Mouse (Mus musculus) intestine, postnatal 0 days (tissue): ENCODE measurements around the gene Extl2. TPM values are rescaled to one million over a fixed set of nuclear protein-coding genes. Genes with fewer than 3 reads are reported as not detected.

Experiments
- ATAC-seq: fragments of 200-750 bp; cut with Nextera tagmentation; 2 replicates; pipeline ENCODE4 v1.8.0; 2017; ENCODE audit warnings: mild to moderate bottlenecking, moderate TSS enrichment, moderate library complexity
- H3K27ac ChIP-seq: fragments of 300-500 bp; sonication (generic); 2 replicates; pipeline ENCODE4 v1.5.1; 2014; ENCODE audit warnings: mild to moderate bottlenecking, low read depth, low read length, moderate library complexity
- H3K27me3 ChIP-seq: fragments of 300-500 bp; sonication (generic); replicated peaks from 2 replicates; pipeline ENCODE4 v1.6.1; 2014; ENCODE audit warnings: low read length, mixed read lengths; ENCODE audit not compliant: control insufficient read depth, insufficient read depth
- H3K36me3 ChIP-seq: fragments of 300-500 bp; sonication (generic); 2 replicates; pipeline ENCODE4 v1.6.1; 2014; ENCODE audit warnings: mild to moderate bottlenecking, moderate library complexity; ENCODE audit not compliant: control insufficient read depth, insufficient read depth
- H3K4me1 ChIP-seq: fragments of 300-500 bp; sonication (generic); replicated peaks from 2 replicates; pipeline ENCODE4 v1.6.1; 2014; ENCODE audit warnings: antibody characterized with exemption, low read length, mixed read lengths; ENCODE audit not compliant: control insufficient read depth, insufficient read depth
- H3K4me2 ChIP-seq: fragments of 300-500 bp; sonication (generic); replicated peaks from 2 replicates; pipeline ENCODE4 v1.6.1; 2014; ENCODE audit warnings: low read depth, mild to moderate bottlenecking, moderate library complexity
- H3K4me3 ChIP-seq: fragments of 300-500 bp; sonication (generic); 2 replicates; pipeline ENCODE4 v1.5.1; 2014; ENCODE audit warnings: low read depth, low read length
- H3K9ac ChIP-seq: fragments of 300-500 bp; sonication (generic); 2 replicates; pipeline ENCODE4 v1.6.1; 2014; ENCODE audit warnings: mild to moderate bottlenecking, low read depth, low read length
- H3K9me3 ChIP-seq: fragments of 300-500 bp; sonication (generic); 2 replicates; pipeline ENCODE4 v1.6.1; 2016; ENCODE audit warnings: mixed run types; ENCODE audit not compliant: control insufficient read depth
- CTCF ChIP-seq: sonication (generic); IDR thresholded peaks from 2 replicates; pipeline ENCODE4 v1.5.1; 2016; ENCODE audit warnings: low read depth, mild to moderate bottlenecking, control low read depth, antibody characterized with exemption, moderate library complexity
- WGBS: fragments of 180-500 bp; shearing (Covaris S2); extraction: QIAGEN DNeasy Blood & Tissue Kit; methylation state at CpG from one replicate; pipeline ENCODE4 v1.1.7; 2014; 5-methylcytosine and 5-hydroxymethylcytosine counted together
- polyA plus RNA-seq: library from polyadenylated mRNA; unstranded; fragments of >200 nt; fragmentation: Nextera tagmentation; extraction: Ambion mirVana; gene quantifications from 2 replicates; pipeline ENCODE4 v1.2.1, GENCODE M21; 2015

Gene Extl2
- polyA plus RNA-seq, 1 experiment from 2014 or later: 10.2 TPM

DNA sequence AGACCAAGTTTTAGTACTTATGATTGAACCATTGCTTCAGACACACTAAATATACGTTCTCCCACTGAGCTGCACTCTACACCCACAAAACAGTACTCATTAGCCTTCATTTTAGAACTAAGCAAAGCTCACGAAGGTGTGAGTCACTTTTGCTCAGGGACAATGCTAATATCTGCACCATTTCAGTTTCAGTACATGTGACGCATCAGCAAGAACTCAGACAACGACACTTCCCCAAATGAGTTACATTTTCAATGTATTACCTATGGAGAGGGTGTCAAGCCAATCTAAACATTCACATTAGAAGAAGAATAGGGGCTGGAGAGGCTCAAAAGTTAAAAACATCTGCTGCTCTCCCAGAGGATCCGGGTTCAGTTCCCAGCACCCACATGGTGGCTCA lies 10.3 kb upstream of the Extl2 start:
- ATAC-seq: no peak
- peaks cover 36% of the 10 kb centered on the region for H3K36me3 ChIP-seq
- TF ChIP-seq CTCF: no peak
- H3K9me3 ChIP-seq: no peaks in the 10 kb centered on the region
- no peak overlapping the region for H3K9ac ChIP-seq
- H3K4me2 ChIP-seq: no peak overlapping the region
- H3K27me3 ChIP-seq: no peaks in the 10 kb centered on the region
- no peak overlapping the region for H3K27ac ChIP-seq
- 81% methylated on average over 5 of the region's 5 CpGs for WGBS
- no peaks in the 10 kb centered on the region for H3K4me1 ChIP-seq
- no peak overlapping the region for H3K4me3 ChIP-seq

DNA sequence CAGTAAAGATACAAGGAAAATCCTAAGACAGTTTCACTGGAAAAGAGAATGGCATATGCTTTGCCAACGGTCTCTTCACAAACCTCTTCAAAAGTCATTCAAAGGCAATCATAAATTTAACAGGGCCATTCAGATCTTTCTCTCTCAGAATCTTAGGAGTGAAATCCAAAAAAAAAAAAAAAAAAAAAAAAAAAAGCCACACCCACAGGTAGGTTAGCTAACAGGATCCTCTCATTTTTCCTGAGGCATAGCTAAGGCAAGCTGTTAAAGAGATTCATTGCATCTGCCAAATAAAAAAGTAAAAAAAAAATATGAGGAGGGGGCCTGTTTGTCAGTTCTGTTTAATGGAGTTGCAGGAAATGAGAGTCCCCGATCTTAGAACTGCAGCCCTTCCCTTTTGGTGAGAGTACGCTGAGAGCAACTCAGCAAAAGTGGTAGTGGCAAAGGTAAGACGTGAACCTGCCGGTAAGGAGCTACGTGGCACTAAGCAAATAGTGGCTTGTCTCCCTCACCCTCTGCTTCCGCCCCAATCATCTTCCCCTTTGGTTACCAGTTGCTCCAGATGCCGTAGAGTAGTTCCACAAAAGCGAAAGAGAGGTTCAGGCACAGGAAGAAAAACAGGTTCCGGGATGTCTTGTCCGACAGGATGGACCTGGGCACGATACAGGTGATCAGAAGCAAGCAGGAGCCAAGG lies 831 bp upstream of the Extl2 start:
- 3% methylated on average over 12 of the region's 12 CpGs for WGBS
- TF ChIP-seq CTCF: no peak

DNA sequence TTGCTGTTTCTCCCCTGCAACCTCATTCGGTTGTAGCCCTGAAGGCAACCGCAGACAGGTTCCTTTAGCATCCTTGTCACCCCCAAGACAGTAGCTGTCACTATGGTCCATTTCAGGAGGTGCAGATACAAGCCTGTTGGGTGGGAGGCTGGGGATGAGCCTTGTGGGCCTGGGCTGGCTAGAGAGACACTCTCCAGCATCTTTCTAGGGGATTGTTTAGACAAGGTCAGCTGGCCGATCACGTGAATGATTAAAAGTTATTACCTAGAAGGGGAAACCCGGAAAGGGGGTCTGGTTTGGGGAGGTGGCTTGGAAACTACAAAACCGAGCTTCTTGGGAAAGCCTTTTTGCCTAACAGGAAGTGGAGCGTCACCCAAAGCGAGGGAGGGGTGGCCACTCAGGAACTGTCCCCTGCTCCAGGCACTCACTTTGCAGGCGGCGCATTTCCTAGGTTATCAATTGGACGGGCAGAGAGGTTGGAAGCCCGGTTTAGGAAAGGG lies 729 bp downstream of the Extl2 start:
- Histone ChIP-seq H3K4me1 (no peaks in the 10 kb centered on the region), H3K4me2 (peak overlapping the region; percentile 92), H3K9me3 (no peaks in the 10 kb centered on the region), H3K27me3 (no peaks in the 10 kb centered on the region), H3K36me3 (no peaks in the 10 kb centered on the region; the same call in 1 of the 2 replicates), H3K9ac (peak overlapping the region; percentile 87), H3K4me3 (peak overlapping the region; percentile 94), H3K27ac (peak overlapping the region; percentile 90)
- peak; percentile 25 for ATAC-seq
- under 1% methylated on average over 12 of the region's 12 CpGs for WGBS
- TF ChIP-seq CTCF: no peak

More for the DNA sequence above, 831 bp upstream of the Extl2 start:
- peak overlapping the region; percentile 87 for H3K9ac ChIP-seq
- no peaks in the 10 kb centered on the region for H3K4me1 ChIP-seq
- peak; percentile 58 for ATAC-seq
- H3K9me3 ChIP-seq: no peaks in the 10 kb centered on the region
- H3K36me3 ChIP-seq: no peaks in the 10 kb centered on the region; the same call in 1 of the 2 replicates
- no peaks in the 10 kb centered on the region for H3K27me3 ChIP-seq
- H3K4me3 ChIP-seq: peak overlapping the region; percentile 94
- peak overlapping the region; percentile 92 for H3K4me2 ChIP-seq
- peak overlapping the region; percentile 90 for H3K27ac ChIP-seq

DNA sequence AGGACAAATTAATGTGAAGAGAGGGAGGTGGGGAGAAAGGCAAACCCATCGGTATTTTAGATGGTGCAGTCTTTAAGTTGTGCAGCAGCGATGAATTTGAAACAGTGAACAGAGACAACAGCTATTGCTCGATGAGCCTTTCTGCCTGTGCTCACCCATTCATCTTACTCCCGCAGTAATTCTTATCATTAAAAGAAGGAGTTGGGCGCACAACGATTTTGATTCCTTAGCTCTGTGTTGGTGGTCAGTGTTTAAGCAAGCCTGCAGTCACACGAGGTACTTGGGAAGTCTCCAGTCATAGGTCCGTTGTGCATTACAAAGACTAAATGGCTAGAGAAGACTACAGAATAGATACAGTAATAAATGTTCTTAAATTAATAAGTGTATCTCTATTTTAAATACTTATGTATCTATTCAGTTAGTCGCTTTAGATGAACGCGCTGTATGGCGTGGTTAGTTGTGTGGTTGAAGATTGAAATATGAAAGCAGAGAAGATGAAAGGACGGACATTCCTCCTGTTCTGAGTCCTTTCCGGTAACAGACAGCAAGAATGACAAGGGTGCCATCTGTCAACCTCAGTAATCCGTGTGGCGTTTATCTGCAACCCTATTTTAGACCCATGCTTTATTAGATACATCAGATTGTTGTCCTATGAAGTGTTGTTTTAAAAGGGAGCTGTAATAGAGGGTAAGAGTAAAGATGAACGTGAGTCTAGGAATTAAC lies 2.5 kb downstream of the Extl2 start:
- no peak for ATAC-seq
- H3K9ac ChIP-seq: no peak overlapping the region
- H3K27me3 ChIP-seq: no peaks in the 10 kb centered on the region
- H3K4me1 ChIP-seq: no peaks in the 10 kb centered on the region
- no peak overlapping the region for H3K27ac ChIP-seq
- no peak overlapping the region for H3K4me2 ChIP-seq
- no peak overlapping the region for H3K4me3 ChIP-seq
- H3K36me3 ChIP-seq: no peaks in the 10 kb centered on the region; the same call in 1 of the 2 replicates
- WGBS: 89% methylated on average over 17 of the region's 17 CpGs
- no peak for TF ChIP-seq CTCF
- no peaks in the 10 kb centered on the region for H3K9me3 ChIP-seq

DNA sequence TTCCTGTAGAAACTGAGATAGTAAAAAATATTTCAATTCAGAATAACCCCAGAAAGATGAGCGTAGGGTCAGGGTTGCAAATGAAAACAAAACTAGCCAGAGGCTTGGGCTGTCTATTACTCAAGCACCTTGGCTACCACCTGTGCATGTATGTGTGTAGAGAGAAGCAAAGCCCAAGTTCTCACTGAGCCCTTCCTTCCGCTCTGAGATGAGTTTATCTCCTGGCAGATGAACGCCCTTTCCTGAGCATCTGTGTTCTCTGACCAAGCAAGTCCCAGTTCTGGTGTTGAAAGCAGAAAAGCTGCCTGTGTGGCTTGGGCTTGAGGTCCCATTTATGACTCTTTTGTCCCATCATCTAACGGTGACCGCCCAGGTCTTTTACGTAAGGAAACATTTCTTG lies 7.6 kb downstream of the Extl2 start:
- Histone ChIP-seq H3K4me3 (no peak overlapping the region), H3K9ac (no peak overlapping the region), H3K27me3 (no peaks in the 10 kb centered on the region), H3K4me2 (no peak overlapping the region), H3K36me3 (no peaks in the 10 kb centered on the region), H3K4me1 (no peaks in the 10 kb centered on the region), H3K27ac (no peak overlapping the region), H3K9me3 (no peaks in the 10 kb centered on the region)
- no peak for ATAC-seq
- no peak for TF ChIP-seq CTCF
- WGBS: 94% methylated on average over 6 of the region's 6 CpGs

DNA sequence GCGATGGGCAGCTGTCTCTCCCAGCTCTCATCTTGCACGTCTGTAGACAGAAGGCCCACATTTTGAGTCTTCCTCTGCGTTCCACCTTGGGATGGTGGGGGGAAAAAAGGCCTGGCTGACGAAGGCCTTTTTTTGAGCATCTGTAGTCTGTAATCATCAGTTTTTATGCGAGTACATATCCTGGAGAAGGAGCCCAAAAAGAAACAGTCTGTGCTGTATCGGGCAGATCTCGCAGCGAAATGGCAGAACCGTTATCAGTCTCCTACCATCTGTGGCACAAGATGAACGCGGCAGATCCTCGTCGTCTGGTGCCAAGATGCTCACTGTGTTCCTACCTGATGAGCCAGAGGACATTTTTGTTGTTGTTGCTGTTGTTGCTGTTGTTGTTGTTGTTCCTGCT lies 8.9 kb downstream of the Extl2 start:
- H3K4me1 ChIP-seq: no peaks in the 10 kb centered on the region
- ATAC-seq: no peak
- 95% methylated on average over 13 of the region's 13 CpGs for WGBS
- no peaks in the 10 kb centered on the region for H3K36me3 ChIP-seq
- H3K27me3 ChIP-seq: no peaks in the 10 kb centered on the region
- no peak overlapping the region for H3K27ac ChIP-seq
- no peak overlapping the region for H3K4me2 ChIP-seq
- H3K4me3 ChIP-seq: no peak overlapping the region
- H3K9ac ChIP-seq: no peak overlapping the region
- H3K9me3 ChIP-seq: no peaks in the 10 kb centered on the region
- TF ChIP-seq CTCF: no peak
